Mouse (Mus musculus): ENCODE results near the gene Tspan32.

The Tspan32 gene

GRCm38 (mm10) chr7:143033581-143033980 lies 28.7 kb downstream of the Tspan32 start:
- DNase-seq (ENCODE audit: low read depth, low spot score) = no peak

GRCm38 (mm10) chr7:143034112-143034511 lies 29.3 kb downstream of the Tspan32 start:
- no peak for DNase-seq (ENCODE audit: low read depth, low spot score)

GRCm38 (mm10) chr7:143034519-143035450 lies 29.9 kb downstream of the Tspan32 start:
- no peak for DNase-seq (ENCODE audit: low read depth, low spot score)

- no peak for DNase-seq (ENCODE audit: low read depth, low spot score)
Observed at GRCm38 (mm10) chr7:143036787-143037186, 31.9 kb downstream of the Tspan32 start.

GRCm38 (mm10) chr7:143037306-143037705 lies 32.5 kb downstream of the Tspan32 start:
- DNase-seq (ENCODE audit: low read depth, low spot score) = no peak

GRCm38 (mm10) chr7:143038174-143038931 lies 33.5 kb downstream of the Tspan32 start:
- DNase-seq (ENCODE audit: low read depth, low spot score) = no peak

- DNase-seq (ENCODE audit: low read depth, low spot score) = no peak
Observed at GRCm38 (mm10) chr7:143040561-143040960, 35.7 kb downstream of the Tspan32 start.

- DNase-seq (ENCODE audit: low read depth, low spot score) = no peak
Observed at GRCm38 (mm10) chr7:143041138-143041822, 36.4 kb downstream of the Tspan32 start.

- DNase-seq (ENCODE audit: low read depth, low spot score) = no peak
Observed at GRCm38 (mm10) chr7:143042089-143042488, 37.2 kb downstream of the Tspan32 start.

- DNase-seq (ENCODE audit: low read depth, low spot score) = no peak
Observed at GRCm38 (mm10) chr7:143042897-143043300, 38.1 kb downstream of the Tspan32 start.

- DNase-seq (ENCODE audit: low read depth, low spot score) = no peak
Observed at GRCm38 (mm10) chr7:143044049-143044825, 39.4 kb downstream of the Tspan32 start.

GRCm38 (mm10) chr7:143044826-143045206 lies 40.0 kb downstream of the Tspan32 start:
- no peak for DNase-seq (ENCODE audit: low read depth, low spot score)

GRCm38 (mm10) chr7:143046358-143046757 lies 41.5 kb downstream of the Tspan32 start:
- no peak for DNase-seq (ENCODE audit: low read depth, low spot score)

GRCm38 (mm10) chr7:143049331-143049730 lies 44.5 kb downstream of the Tspan32 start:
- DNase-seq (ENCODE audit: low read depth, low spot score) = no peak

- DNase-seq (ENCODE audit: low read depth, low spot score) = no peak
Observed at GRCm38 (mm10) chr7:143049841-143050816, 45.3 kb downstream of the Tspan32 start.

- DNase-seq (ENCODE audit: low read depth, low spot score) = no peak
Observed at GRCm38 (mm10) chr7:143051316-143051715, 46.5 kb downstream of the Tspan32 start.

- DNase-seq (ENCODE audit: low read depth, low spot score) = peak; percentile 57
Observed at GRCm38 (mm10) chr7:143052626-143053007, 47.8 kb downstream of the Tspan32 start, which contains the start of gene Cd81. Gene Cd81, plus strand, starts transcription at chr7:143052739.

- DNase-seq (ENCODE audit: low read depth, low spot score) = no peak
Observed at GRCm38 (mm10) chr7:143053008-143053899, 48.4 kb downstream of the Tspan32 start.
